Mouse (Mus musculus) adrenal gland, adult 8-10 months (tissue): Measurements from ENCODE around the gene Gfpt2. TPM values are rescaled to one million over a fixed set of nuclear protein-coding genes. Genes with fewer than 3 reads are reported as not detected.

ENCODE experiments used
- DNase-seq: peaks from one replicate; pipeline ENCODE4 v3.0.0; 2022
- total RNA-seq, 4 experiments: library from RNA; stranded (reverse); gene quantifications; 2 replicates each; pipeline ENCODE4 v1.2.4; 2022

The Gfpt2 gene
- total RNA-seq, 4 experiments from 2014 or later: 3.5 to 4.9 (median 4.4) TPM

DNA sequence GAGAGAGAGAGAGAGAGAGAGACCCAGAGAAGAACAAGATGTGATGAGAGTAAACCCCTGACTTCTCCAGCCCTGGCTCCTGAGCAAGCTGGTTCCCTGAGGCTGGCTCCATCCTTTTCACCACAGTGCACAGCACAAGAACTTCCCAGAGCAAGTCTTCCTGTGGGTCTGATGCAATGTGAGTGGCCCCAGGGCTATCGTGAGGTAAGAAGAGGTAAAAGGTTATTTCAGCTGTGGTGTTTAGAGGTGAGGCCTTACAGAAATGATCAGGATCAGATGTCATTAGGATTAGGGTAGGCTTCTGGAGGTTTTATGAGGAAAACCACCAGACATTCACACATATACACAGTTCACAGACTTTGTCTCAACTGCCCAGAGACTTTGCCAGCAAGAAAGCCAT, 47.9 kb downstream of the Gfpt2 start:
- no peak for DNase-seq

DNA sequence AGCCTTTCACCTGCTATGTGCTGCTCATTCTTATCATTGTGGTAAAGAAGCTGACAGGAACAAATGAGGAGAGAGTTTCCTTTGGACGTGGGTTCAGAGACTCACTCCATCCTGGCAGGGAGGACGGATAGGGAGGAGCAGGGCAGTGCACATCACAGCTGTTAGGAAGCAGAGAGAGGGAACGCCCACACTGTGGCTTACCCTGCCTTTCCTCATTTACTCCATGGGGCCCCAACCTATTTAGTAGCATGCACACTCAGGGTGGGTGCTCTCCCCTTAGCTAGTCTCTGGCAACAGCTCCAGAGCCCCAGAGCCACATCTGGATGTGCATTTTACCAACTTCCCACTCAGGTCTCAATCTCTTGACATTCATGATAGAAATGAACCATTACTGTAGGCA, 48.7 kb downstream of the Gfpt2 start:
- no peak for DNase-seq

DNA sequence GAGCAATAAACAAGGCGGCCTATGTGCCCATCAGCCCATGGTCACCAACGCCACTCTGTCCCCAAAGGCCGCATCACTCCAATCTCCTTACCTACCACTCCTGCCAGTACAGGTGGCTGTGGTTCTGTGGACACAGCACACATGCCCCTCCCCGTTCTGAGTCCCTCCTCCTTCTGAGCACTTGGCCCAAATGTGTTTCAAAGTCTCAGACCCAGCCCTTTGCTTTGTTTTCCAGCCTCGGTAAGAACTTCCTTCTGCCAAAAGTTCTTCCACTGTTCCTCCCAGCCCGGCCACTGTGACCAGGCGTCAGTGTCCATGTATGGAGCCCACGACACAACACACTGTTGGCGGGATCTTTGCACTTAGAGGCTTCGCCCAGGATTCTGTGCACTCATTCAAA, 50.3 kb downstream of the Gfpt2 start:
- no peak for DNase-seq

DNA sequence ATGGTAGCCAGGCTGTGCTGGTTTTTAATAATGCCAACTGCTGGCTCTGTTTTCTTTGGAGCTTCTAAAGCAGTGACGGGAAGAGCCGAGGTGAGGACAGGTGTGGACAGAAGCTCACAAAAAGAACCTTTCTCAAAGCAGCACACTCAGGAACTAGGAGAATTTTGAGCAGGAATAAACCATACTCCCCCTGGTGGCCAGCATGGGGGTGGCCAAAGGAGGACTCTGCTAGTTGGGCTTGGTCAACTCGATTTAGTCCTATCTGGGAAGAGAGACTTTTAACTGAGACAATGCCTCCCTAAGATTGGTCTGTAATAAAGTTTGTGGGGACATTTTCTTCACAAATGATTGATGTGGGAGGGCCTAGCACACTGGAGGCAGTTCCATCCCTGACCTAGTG, 51.0 kb downstream of the Gfpt2 start:
- DNase-seq: peak; percentile 57

DNA sequence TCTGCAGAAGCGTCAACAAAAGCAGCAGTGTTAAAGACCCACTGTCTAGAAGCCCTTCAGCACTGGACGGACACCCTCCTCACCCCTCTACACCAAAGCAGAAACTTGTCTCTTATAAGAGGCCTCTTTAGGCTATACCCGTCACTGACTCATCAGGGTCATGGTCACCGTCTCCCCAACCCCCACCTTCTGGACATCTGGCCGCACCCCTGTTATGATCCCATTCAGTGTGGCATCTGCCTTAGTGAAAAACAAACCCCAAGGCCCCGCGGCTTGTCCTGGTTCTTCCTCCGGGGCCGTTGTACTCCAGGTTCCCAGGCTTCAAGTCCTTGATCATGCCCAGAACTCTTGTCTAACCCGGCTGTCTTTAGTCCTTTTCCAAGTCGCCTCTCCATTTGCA, 52.0 kb downstream of the Gfpt2 start:
- peak; percentile 49 for DNase-seq

DNA sequence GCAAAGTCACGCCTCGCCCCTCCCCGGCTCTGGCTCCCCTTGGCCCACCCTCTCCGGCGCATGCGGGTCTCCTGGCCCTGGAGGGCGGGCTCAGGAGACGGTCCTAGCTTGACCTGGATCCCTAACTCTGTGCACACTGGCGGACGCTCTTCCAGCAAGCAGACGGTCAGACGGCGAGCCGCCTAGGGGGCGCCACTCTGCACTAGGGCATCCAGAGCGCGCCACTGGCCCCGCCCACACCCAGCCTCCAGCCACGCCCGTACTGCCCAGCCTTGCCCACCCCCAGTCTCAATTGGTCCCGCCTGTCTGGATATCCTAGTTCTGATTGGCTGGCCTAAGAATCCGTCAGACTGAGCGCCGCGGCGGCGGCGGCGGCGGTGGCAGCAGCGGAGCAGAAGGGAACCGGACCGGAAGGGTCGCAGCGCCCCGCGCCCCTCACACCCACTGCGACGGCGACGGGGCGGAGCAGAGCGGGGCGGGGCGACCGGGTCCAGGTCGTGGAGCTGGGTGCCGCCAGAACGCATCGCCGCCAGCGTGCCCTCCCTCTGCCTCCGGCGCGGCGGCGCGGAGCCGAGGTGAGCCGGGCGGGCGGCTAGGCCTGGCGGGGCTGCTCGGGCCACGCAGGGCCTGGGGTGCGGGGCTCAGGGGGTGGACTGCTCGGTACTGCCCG, 52.6 kb downstream of the Gfpt2 start, which contains the start of gene Mapk9:
TSS of gene Mapk9 (plus strand) at position 351 of the 670 bp plus-strand sequence.
- peak; percentile 98 for DNase-seq

DNA sequence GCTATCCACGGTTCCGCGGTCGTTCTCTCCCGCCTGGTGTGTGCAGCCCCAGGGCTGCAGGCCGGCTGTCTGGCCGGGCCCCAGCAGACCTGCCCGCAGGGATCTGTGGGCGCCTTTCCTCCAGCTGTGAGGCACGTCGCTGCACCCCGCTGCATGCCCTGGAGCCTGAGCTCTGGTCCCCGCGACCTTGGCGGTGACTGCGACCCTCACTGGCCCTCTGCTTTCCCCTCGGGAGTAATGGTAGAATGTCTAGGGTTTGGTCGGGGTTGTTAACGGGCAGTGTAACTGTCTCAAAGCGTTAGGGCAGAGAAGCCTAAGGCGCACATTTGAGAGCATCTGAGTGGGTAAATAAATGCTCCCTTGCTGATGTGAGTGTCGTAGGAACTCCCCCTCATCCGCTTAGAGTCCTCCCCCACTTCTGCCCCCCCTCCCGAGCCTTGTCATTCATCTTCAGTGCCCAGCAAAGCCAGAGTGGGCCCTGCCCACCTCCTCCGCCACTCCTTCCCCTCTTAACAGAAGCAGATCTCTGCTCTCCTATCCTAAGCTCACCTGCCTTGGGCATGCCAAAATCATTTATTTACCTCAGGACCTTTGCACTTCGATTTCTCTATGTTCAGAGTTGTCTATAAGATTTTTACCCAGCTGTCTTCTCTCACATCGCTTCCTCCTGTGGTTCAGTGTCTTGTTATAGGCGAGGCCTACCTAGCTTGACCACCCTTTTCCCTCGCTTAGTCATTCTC, 53.3 kb downstream of the Gfpt2 start:
- peak; percentile 26 for DNase-seq

DNA sequence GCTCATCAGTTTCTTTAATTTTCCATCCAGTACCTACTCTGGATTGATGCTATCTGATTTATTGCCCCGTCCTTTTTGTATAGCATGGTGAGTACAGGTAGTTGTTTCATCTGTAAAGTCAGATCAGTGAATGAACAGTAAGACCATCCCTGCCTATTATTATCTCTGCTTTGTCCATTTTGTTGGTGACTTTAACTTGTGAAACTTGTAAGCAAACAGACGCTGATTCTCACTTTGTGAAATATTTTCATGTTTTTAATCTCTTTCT, 53.8 kb downstream of the Gfpt2 start:
- no peak for DNase-seq

DNA sequence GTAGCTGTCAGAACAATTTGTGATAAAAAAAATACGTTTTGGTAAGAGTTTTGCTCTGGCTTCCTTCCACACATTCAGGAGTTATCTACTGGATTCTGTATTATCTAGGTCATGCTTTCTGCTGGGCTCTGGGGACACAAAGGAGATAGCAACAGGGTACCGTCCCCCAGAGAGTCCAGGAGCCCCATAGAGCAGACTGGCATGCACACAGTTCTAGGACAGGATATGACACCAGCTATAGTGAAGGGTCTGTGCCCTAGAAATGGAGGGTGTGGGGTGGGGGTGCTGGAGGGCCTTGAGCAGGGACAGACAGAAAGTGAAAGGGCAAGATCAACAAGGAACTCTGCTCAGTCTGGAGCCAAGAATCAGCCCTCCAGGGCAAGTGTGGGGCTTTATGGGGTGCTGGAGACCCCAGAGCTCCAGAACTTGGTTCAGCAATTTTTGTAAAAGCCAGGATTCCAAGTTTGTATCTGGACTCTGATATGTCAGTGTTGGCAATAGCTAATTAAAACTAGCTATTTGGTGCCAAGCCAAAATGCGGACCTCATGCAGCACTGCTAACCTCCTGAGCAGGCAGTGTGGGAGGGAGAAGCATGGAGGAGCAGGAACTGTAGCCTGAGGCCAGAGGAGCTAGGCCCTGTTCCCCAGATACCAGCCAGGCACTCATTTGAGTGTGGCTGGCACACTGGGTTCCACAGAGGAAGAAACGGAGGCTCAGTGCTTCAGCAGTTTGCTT, 54.3 kb downstream of the Gfpt2 start:
- no peak for DNase-seq

DNA sequence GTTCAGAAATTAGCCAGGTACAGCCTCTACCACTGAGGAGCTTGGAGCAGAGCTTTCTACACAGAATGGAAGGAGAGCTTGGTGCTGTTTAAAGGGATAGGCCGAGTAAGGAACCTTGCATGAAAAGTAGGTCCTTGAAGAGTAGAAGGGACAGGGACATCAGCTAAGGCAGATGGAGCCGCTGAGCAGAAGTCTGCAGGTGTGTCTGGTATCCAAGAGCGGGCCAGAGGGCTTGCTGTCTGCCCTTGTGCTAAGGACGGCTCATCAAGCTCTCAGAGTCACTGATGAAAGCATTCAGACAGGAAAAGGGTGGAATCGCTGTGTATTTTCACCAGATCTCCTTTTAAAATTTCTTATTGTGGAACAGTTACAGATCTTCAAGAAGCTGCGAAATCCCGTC, 56.4 kb downstream of the Gfpt2 start:
- no peak for DNase-seq

DNA sequence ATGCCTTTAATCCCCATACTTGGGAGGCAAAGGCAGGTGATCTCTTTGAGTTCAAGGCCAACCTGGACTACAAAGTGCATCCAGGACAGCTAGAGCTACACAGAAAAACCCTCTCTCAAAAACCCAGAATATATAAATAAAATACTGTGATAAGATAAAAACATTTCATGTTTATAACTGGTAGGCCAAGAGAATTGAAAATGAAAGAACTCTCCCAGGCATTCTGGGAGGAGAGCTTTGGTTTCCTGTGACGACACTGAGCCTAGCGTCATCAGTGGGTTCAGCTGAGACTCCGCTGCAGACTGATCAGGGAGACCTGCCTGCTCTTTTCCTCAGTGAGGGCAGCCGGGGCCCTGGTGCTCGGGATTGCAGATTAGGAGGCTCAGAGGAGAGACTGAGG, 61.2 kb downstream of the Gfpt2 start:
- DNase-seq: no peak

DNA sequence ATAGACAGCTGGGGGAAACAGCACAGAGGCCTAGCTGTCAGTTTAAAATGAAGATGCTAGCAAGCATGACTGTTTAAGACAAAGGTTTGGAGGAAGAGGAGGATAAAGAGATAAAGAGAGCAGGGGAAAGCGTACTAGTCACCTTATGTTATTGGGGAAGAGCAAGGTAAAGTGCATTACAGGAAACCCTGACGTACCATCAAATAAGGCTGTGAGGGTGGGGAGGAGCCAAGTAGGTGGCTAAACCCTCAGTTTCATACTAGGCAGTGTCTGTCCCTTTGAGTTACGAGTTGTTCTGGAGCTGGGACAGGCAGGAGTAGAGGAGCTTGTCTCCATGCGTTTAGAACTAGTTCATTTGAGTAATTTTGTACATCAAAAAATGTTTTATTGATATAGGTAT, 67.2 kb downstream of the Gfpt2 start:
- no peak for DNase-seq

DNA sequence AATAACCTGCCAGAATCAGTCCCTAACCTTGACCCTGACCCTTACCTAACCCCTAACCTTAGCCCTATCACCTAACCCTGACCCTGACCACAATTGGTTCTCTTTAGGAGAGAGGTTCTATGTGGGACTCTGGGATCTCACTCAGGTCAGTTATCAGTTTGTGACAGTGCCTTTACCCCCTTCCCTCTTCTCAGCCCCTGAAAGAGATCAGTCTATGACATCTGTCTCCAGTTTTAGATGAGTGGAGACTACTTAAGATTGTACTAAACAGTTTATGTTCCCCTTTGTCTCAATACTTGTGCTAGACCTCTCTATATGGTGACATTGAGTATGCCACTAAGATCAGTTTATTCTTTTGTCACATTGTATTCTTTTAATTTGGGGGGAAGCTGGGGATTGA, 69.9 kb downstream of the Gfpt2 start:
- DNase-seq: no peak

DNA sequence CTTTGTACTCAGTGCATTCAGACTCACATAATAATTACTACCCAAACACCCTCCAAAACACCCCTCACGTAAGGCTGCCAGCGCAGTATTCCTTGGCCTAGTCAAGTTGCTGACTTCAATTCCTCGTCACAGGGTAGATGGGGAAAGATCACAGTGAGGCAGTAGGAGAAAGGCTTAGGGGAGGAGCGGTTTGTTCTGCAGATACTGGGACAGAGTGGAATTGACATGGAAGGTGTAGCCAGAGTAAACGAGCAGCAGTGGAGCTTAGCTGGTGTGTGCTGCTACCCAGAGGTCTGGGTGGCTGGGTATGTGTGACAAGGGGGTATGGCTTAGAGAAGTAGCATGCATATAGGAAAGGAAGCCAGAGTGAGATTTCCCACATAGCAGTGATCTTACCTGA, 73.3 kb downstream of the Gfpt2 start:
- DNase-seq: no peak

DNA sequence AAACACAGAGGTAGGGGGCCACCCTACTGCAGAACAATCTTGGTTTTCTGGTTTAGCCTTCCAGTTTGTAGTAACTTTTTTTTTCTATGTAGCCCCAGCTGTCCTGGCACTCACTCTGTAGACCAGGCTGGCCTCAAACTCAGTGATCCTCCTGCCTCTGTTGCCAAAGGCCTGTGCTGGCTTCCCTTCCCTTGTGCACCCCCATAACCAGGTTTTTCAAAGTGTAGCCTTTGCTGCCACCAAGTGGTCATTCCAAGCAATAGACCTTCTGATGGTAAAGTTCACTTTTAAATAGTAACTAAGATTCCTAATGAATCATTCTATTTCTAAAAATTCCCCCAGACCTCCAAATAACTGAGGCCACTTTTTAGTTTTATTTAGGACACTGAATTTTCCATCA, 75.8 kb downstream of the Gfpt2 start:
- peak; percentile 20 for DNase-seq

DNA sequence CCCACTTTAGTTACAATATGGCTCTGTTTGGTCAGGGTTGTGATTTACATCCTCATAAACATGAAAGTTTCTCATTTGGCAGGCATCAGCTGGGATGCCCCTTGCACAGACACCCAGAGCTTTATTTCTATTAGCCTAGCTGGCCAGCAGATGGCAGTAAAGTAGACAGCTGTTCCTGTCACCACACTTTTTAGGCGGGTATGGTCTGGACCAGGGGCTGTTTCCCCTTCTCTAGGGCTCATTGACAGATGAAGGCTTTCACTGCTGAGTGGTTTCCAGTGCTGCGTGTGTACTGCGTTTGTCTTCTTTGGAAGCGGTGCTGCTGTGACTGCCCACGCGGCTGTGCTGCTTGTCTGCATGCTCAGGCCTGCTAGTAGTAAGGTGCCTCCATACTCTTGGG, 77.9 kb downstream of the Gfpt2 start:
- no peak for DNase-seq

DNA sequence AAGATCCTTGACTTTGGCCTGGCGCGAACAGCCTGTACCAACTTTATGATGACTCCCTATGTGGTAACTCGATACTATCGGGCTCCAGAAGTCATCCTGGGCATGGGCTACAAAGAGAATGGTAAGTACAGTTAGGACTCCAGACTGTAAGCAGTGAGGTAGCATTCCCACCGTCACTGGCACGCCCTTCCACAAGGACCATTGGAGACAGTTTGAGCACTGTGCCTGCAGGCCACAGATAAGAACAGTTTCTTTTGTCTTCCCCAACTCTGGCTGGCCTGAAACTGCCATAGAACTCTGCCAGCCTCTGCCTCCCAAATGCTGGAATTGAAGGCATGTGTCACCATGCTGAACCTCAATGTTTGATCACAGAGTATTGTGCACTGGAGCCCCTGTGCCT, 78.8 kb downstream of the Gfpt2 start:
- DNase-seq: no peak

DNA sequence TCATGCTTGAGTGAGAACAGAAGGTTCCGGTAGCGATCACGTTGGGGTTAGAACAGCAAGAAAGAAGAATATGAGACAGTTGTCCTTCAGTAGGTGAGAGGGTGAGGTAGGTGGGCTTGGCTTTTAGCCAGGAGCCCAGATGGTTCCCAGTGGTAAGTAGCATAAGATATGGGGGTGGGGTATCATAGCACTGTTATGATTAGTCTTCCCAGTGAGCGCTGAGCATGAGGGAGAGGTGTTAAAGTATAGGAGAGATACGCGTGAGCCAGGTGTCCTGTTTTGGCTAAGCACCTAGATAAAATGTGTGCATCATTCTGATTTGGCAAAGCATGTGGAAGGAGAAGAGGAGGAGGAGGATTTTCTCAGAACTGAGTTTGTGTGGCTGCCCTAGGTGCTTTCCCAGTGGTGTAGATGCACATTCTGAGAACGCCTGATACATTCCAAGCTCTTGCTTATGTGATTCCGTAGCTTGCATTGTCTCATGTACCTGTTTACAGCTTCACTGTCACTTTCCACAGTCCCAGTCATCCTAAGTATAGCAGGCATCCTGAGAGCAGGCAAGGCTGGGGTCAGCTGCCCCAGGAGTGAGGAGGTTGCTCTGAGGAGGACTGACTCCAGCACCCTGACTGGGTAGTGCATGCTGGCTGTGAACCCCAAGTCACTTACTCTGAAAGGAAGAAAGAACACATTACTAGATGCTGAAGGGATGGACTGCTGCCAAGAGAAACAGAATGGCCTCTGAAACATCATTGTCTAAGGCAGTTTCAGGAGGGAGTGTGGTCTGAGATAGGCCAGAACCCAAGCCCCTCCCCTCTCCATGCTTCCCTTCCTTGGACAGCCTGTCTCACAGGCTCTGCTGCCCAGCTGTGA, 83.2 kb downstream of the Gfpt2 start:
- DNase-seq: no peak

DNA sequence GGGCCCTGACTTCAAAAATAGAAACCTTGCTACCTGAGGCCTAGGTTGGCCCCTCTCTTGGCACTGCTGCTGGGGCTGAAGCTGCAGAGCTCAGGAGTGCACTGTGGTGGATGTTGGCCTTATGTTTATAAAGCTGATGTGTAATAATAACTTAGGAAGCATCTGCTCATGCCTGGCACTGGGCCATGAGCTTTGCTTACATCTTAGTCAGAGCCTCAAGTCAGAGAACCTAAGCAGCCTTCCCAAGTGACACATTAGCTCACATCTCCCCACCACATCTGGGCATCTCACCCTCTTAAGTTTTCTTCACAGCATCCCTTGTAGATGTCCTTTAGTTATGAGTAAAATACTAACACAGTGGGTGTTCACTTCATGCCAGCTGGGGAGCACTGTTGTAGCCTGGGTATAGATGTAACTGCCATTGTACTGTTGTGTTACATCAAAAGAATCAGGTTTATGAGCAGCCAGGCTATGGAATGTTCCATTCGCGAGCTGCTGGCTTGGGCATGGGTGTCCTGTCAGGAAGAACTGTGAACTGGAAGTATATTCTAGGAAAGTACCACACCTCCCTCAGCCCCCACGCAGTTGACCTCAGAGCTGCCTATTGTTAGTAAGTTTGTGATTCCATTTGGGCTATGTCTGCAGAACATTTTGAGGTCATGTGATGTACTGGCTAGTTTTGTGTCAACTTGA, 86.1 kb downstream of the Gfpt2 start:
- DNase-seq: no peak

DNA sequence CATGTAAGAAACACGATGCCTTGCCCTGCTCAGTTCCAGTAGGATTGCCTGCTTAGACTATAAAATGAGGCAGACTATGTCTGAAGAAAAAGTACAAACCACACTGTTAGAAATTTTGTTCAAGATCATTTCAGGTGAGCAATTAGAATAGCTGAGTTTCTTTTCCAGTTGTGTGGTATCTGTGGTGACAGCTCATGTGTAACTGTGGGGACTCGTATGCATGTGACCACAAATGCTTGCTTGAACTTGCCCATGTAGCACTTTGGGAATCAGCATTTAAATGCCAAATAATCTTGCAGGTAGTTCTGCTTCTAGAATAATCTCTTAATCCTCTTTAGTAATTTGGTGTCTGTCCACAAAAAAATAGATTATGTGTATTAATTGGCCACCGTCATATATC, 89.4 kb downstream of the Gfpt2 start:
- DNase-seq: no peak
